Mouse (Mus musculus): Measurements from ENCODE around the gene Micall2. TPM values are rescaled to one million over a fixed set of nuclear protein-coding genes. Genes with fewer than 3 reads are reported as not detected.

Gene Micall2
- polyA plus RNA-seq (2012), result 24.6 and 34.4 TPM in 2 replicates

DNA sequence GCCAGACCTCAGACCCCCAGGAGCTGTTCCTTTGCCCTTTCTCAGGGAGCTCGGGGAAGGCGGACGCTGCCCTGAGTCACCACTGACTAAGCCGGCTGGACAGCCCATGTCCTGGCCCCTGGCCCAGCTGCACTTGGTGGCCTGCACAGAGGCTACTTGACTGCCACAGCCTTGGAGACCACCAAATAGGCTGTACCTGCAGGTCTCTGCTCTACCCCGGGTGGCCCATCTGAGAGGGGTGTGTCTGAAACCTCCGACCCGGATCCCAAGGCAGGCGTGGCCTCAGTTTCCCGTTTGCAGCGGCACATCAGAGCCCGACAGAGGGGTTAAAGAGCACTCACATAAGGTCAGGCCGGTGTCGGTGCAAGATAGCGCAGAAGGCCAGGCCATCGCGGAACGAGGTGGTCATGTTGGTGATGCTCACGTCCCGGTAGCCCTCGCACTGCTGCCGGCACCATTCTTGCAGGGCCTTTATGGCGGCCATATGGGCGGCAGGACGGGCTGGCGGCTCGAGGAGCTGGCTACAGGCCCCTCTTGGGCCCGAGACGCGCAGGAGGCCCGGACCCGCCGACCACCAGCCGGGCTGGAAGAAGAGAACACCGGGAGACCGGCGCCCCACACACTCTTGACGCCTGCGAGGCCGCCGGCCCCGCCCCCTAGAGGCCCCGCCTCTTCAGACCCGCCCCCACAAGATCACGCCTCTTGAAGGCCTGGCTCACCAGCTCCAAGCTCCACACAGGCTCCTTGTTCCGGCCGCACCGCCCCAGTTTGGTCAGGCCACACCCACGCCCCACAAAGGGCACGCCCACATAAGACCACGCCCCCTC lies at the start of gene Micall2:
Gene Micall2 (minus strand): TSS at position 660 of the 827 bp plus-strand sequence.
- peaks cover 96% of the 10 kb centered on the region for H3K4me1 ChIP-seq (ENCODE audit: control insufficient read depth)
- H3K36me3 ChIP-seq (ENCODE audit: control insufficient read depth), result peaks cover 49% of the 10 kb centered on the region
- no peak for TF ChIP-seq GATA1 (IDR thresholded peaks at IDR 0.05; ENCODE audit: low read length)
- no peak for TF ChIP-seq TAL1 (IDR thresholded peaks at IDR 0.05; ENCODE audit: low read length)
- H3K9me3 ChIP-seq (ENCODE audit: control insufficient read depth, low read length), result no peaks in the 10 kb centered on the region
- H3K4me3 ChIP-seq (replicated peaks), result peak within 1 kb of the TSS; percentile 78
- H3K27me3 ChIP-seq (ENCODE audit: control insufficient read depth), result no peaks in the 10 kb centered on the region

DNA sequence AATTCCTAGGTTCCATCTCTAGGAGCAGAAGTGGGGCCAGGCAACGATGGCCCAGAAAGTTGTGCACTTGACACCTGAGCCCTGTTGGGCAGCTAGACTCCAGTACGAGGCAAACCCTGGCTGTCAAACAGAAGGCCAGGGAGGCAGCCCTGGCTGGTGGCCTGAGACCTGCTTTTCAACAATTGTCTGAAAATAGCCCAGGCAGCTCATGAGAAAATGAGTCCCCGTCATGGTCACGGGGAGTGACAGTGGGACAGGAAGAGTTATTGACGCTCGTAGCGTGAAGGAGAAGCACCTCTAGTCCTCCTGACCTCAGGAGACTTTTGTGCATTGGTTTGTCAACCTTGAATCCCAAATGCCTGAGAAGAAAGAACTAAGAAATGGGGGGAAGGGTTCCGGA lies 45.3 kb upstream of the Micall2 start:
- Histone ChIP-seq H3K4me1 (ENCODE audit: control insufficient read depth) (peaks cover 12% of the 10 kb centered on the region), H3K27me3 (ENCODE audit: control insufficient read depth) (no peaks in the 10 kb centered on the region), H3K36me3 (ENCODE audit: control insufficient read depth) (no peaks in the 10 kb centered on the region), H3K9me3 (ENCODE audit: control insufficient read depth, low read length) (no peaks in the 10 kb centered on the region), H3K4me3 (replicated peaks) (no peak overlapping the region)
- TF ChIP-seq GATA1 (IDR thresholded peaks at IDR 0.05; ENCODE audit: low read length) (no peak), TAL1 (IDR thresholded peaks at IDR 0.05; ENCODE audit: low read length) (no peak)

DNA sequence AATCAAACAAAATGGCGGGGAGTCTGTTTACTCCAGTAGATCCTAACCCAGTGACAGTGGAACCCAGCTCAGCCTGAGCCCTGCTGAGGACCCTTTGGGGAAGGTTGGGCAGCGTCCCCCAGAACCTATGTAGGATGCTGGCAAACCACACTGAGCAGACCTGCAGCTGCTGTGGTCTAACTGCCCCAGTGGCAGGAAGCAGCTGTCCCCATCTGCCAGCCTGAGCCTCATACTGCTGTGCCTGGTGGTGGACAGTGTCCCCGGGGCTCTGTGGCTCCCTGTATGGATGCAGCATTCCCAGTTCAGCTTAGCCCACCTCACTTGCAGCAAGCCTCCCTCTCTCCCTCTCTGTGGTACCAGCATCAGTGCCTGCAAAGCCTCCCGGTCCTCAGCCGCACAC lies 40.8 kb upstream of the Micall2 start:
- Histone ChIP-seq H3K4me3 (replicated peaks) (no peak overlapping the region), H3K36me3 (ENCODE audit: control insufficient read depth) (peaks cover 25% of the 10 kb centered on the region), H3K4me1 (ENCODE audit: control insufficient read depth) (peaks cover 40% of the 10 kb centered on the region), H3K27me3 (ENCODE audit: control insufficient read depth) (no peaks in the 10 kb centered on the region), H3K9me3 (ENCODE audit: control insufficient read depth, low read length) (no peaks in the 10 kb centered on the region)
- TF ChIP-seq GATA1 (IDR thresholded peaks at IDR 0.05; ENCODE audit: low read length) (no peak), TAL1 (IDR thresholded peaks at IDR 0.05; ENCODE audit: low read length) (no peak)

DNA sequence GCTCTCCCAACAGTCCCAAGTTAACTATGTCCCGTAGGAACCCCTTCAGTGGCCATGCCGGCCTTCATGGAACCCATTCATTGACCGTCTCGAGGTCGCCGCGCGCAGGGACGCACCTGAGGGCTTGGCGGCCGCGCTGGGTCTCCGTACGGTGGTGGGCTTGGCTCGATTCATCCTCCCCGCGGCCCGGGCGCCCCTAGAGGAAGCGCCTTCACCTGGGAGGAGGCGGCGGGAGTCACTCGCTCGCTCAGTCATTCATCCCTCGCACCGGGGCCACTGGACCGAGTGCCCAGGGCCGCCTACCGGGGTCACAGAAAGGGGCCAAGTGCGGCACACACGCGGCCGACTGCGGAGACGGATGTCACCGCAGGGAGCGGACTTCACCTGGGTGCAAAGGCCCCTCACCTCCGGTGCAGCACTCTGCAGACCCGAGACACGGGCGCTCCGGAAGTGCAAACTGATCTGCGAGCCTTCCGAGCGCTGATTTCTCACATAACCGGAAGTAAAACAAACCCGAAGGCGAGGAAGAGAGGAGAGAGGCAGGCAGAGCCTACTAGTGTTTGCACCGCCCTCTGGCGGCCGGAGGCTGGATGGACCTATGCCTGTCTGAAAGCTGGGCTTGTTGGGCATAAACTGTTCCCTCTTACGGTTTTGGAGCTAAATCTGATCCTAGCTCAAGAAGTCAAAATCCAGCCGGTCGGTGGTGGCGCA lies 39.2 kb upstream of the Micall2 start, which contains the start of gene Ints1:
Gene Ints1 (minus strand): TSS at position 459 of the 711 bp plus-strand sequence.
- peak within 1 kb of the TSS; percentile 97 for H3K4me3 ChIP-seq (replicated peaks)
- H3K27me3 ChIP-seq (ENCODE audit: control insufficient read depth), result no peaks in the 10 kb centered on the region
- no peak for TF ChIP-seq TAL1 (IDR thresholded peaks at IDR 0.05; ENCODE audit: low read length)
- no peak for TF ChIP-seq GATA1 (IDR thresholded peaks at IDR 0.05; ENCODE audit: low read length)
- no peaks in the 10 kb centered on the region for H3K9me3 ChIP-seq (ENCODE audit: control insufficient read depth, low read length)
- H3K4me1 ChIP-seq (ENCODE audit: control insufficient read depth), result peaks cover 38% of the 10 kb centered on the region
- peaks cover 40% of the 10 kb centered on the region for H3K36me3 ChIP-seq (ENCODE audit: control insufficient read depth)

DNA sequence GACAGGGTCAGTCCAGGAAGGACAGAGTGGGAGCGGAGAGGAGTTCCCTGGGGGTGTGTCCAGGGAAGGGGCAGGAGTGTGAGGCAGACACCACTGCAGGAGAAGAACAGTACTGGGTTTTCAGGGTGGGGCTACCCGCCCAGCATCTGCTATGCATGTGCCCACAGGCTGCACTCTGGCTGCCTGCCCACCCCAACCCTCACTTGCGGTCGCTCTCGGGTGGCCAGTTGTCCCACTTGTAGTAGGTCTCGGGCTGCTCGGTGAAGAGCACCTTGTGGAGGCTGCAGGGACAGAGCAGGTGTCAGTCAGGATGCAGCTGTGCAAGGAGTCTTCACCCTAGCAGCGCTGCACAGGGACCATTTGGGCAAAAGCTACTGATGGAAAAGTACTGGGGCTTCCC lies 32.1 kb upstream of the Micall2 start:
- H3K27me3 ChIP-seq (ENCODE audit: control insufficient read depth), result no peaks in the 10 kb centered on the region
- peaks cover 100% of the 10 kb centered on the region for H3K36me3 ChIP-seq (ENCODE audit: control insufficient read depth)

DNA sequence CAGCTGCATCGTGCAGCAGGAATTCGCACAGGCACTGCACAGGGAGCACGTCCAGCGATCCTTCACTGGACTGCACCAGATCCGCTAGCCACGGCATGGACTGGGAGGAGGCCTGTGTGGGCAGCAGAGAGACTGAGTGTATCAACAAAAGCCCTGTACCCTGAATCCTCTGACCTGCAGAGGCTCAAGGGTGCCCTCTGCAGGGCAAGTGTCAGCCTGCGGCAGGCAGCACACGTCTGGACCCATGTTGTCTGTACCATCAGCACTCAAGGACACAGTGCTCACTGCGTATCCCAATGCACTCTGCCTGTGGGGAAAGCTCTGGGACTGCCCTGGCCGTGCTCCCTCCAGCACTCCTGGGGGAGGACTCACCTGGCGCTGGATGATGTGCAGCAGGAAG lies 28.2 kb upstream of the Micall2 start:
- Histone ChIP-seq H3K4me1 (ENCODE audit: control insufficient read depth) (peaks cover 2% of the 10 kb centered on the region; the same call in 1 of the 2 replicates), H3K4me3 (replicated peaks) (no peak overlapping the region), H3K36me3 (ENCODE audit: control insufficient read depth) (peaks cover 100% of the 10 kb centered on the region), H3K9me3 (ENCODE audit: control insufficient read depth, low read length) (no peaks in the 10 kb centered on the region), H3K27me3 (ENCODE audit: control insufficient read depth) (no peaks in the 10 kb centered on the region)
- TF ChIP-seq TAL1 (IDR thresholded peaks at IDR 0.05; ENCODE audit: low read length) (no peak), GATA1 (IDR thresholded peaks at IDR 0.05; ENCODE audit: low read length) (no peak)

More for the DNA sequence above, 32.1 kb upstream of the Micall2 start:
- Histone ChIP-seq H3K4me1 (ENCODE audit: control insufficient read depth) (peaks cover 2% of the 10 kb centered on the region), H3K4me3 (replicated peaks) (no peak overlapping the region), H3K9me3 (ENCODE audit: control insufficient read depth, low read length) (no peaks in the 10 kb centered on the region)
- TF ChIP-seq TAL1 (IDR thresholded peaks at IDR 0.05; ENCODE audit: low read length) (no peak), GATA1 (IDR thresholded peaks at IDR 0.05; ENCODE audit: low read length) (no peak)

DNA sequence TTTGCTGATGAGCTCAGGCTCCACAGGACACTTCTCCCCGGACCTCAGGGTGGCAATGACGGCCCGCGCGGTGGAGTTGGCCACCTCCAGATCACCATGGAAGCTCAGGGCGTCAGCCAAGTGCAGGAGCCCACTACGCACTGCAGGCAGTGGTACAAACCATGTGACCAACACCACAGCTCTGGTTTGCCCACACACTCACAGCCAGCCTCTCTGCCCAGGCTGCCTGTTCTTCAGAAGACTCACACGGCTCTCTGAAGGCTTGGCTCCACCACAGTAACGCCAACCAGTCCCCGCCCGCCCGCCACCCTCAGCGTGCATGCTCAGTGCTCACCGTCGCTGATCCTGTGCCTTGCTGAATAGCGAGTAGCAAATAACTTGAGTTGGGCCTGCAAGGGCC lies 22.0 kb upstream of the Micall2 start:
- TF ChIP-seq GATA1 (IDR thresholded peaks at IDR 0.05; ENCODE audit: low read length), result no peak
- Histone ChIP-seq H3K9me3 (ENCODE audit: control insufficient read depth, low read length) (no peaks in the 10 kb centered on the region), H3K36me3 (ENCODE audit: control insufficient read depth) (peaks cover 100% of the 10 kb centered on the region), H3K4me1 (ENCODE audit: control insufficient read depth) (peaks cover 21% of the 10 kb centered on the region), H3K27me3 (ENCODE audit: control insufficient read depth) (no peaks in the 10 kb centered on the region), H3K4me3 (replicated peaks) (no peak overlapping the region)

DNA sequence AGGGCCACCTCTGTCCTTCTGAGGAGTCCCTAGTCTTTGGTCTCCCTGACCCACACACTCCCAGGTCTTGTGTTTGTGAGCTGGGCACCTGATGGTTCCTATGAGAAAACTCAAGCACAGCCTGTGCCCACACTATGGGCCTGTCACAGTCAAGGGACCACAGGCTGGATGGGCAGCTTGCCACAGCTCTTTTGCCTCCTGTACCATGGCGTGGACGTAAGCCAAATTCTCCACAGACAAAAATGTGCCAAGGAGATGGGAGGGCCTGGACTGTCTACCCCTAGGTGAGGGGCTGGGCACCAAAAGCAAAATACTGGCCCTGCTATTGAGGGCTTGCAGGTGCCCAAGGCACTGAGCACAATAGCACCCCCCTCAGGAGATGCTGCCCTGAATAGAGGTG lies 20.4 kb upstream of the Micall2 start:
- Histone ChIP-seq H3K9me3 (ENCODE audit: control insufficient read depth, low read length) (no peaks in the 10 kb centered on the region), H3K36me3 (ENCODE audit: control insufficient read depth) (peaks cover 100% of the 10 kb centered on the region), H3K4me3 (replicated peaks) (no peak overlapping the region), H3K4me1 (ENCODE audit: control insufficient read depth) (peaks cover 21% of the 10 kb centered on the region), H3K27me3 (ENCODE audit: control insufficient read depth) (no peaks in the 10 kb centered on the region)
- TF ChIP-seq TAL1 (IDR thresholded peaks at IDR 0.05; ENCODE audit: low read length) (no peak), GATA1 (IDR thresholded peaks at IDR 0.05; ENCODE audit: low read length) (no peak)

DNA sequence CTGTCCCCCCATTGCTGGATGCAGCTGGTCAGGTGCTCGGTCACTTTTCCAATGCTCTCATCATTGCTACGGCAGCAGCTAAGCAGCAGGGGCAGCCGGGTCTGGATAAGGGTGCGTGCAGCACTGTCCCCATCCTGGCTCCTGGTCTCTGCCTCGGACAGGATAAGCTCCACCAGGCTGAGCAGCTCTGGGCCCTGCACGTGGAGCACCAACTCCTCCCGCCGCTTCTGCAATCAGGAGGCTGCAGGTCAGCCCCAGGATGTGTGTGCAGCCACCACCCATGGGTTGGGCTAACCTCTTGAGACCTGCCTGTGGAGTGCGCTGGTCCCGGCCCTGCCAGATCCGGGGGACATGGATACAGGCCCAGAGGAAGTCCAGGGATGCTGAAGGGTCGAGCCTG lies 20.0 kb upstream of the Micall2 start:
- peaks cover 25% of the 10 kb centered on the region for H3K4me1 ChIP-seq (ENCODE audit: control insufficient read depth)
- no peak for TF ChIP-seq GATA1 (IDR thresholded peaks at IDR 0.05; ENCODE audit: low read length)
- no peak for TF ChIP-seq TAL1 (IDR thresholded peaks at IDR 0.05; ENCODE audit: low read length)
- no peak overlapping the region for H3K4me3 ChIP-seq (replicated peaks)
- H3K27me3 ChIP-seq (ENCODE audit: control insufficient read depth), result no peaks in the 10 kb centered on the region
- H3K36me3 ChIP-seq (ENCODE audit: control insufficient read depth), result peaks cover 100% of the 10 kb centered on the region
- no peaks in the 10 kb centered on the region for H3K9me3 ChIP-seq (ENCODE audit: control insufficient read depth, low read length)

All from erythroblast, embryonic 14.5 days (primary cell).